Mouse (Mus musculus): ENCODE data around the gene Cadps2. TPM values are rescaled to one million over a fixed set of nuclear protein-coding genes. Genes with fewer than 3 reads are reported as not detected.

Cadps2 gene
- total and polyA plus RNA-seq, 2 experiments = 2.7 to 19.5 TPM

GRCm38 (mm10) chr6:23762204-23762603, 77.0 kb downstream of the Cadps2 start:
- no peak overlapping the region for H3K9ac ChIP-seq (ENCODE audit: low read depth, low read length)
- TF ChIP-seq CTCF (IDR thresholded peaks at IDR 0.05; ENCODE audit: low read depth, low read length) (peak; percentile 34), POLR2A (IDR thresholded peaks at IDR 0.05; ENCODE audit: extremely low read depth, insufficient read depth, low read length) (no peak)
- DNase-seq (ENCODE audit: extremely low read depth, low read depth, low spot score) = no peak
- H3K27ac ChIP-seq (replicated peaks; ENCODE audit: insufficient read depth, low read depth, low read length) = no peak overlapping the region
- no peaks in the 10 kb centered on the region for H3K36me3 ChIP-seq (ENCODE audit: control insufficient read depth, insufficient read depth, low read length)
- H3K4me3 ChIP-seq (ENCODE audit: insufficient read depth, low read depth, low read length) = no peak overlapping the region
- H3K27me3 ChIP-seq (ENCODE audit: control insufficient read depth, insufficient read depth, low read length) = no peaks in the 10 kb centered on the region
- no peaks in the 10 kb centered on the region for H3K79me2 ChIP-seq (ENCODE audit: control insufficient read depth, insufficient read depth, low read length)
- H3K4me1 ChIP-seq (ENCODE audit: control insufficient read depth, insufficient read depth, low read length) = no peaks in the 10 kb centered on the region
- 45% methylated on average over 3 of the region's 3 CpGs for WGBS

GRCm38 (mm10) chr6:23758249-23758648, 81.0 kb downstream of the Cadps2 start:
- H3K27ac ChIP-seq (replicated peaks; ENCODE audit: insufficient read depth, low read depth, low read length) = no peak overlapping the region
- TF ChIP-seq POLR2A (IDR thresholded peaks at IDR 0.05; ENCODE audit: extremely low read depth, insufficient read depth, low read length) = no peak
- no peak for TF ChIP-seq CTCF (IDR thresholded peaks at IDR 0.05; ENCODE audit: low read depth, low read length)
- H3K4me3 ChIP-seq (ENCODE audit: insufficient read depth, low read depth, low read length) = no peak overlapping the region
- peak; percentile 47 for DNase-seq (ENCODE audit: extremely low read depth, low read depth, low spot score)
- H3K79me2 ChIP-seq (ENCODE audit: control insufficient read depth, insufficient read depth, low read length) = no peaks in the 10 kb centered on the region
- no peaks in the 10 kb centered on the region for H3K27me3 ChIP-seq (ENCODE audit: control insufficient read depth, insufficient read depth, low read length)
- H3K9ac ChIP-seq (ENCODE audit: low read depth, low read length) = no peak overlapping the region
- H3K4me1 ChIP-seq (ENCODE audit: control insufficient read depth, insufficient read depth, low read length) = no peaks in the 10 kb centered on the region
- WGBS = 63% methylated on average over 2 of the region's 2 CpGs
- no peaks in the 10 kb centered on the region for H3K36me3 ChIP-seq (ENCODE audit: control insufficient read depth, insufficient read depth, low read length)

GRCm38 (mm10) chr6:23748823-23749222, 90.4 kb downstream of the Cadps2 start:
- H3K79me2 ChIP-seq (ENCODE audit: control insufficient read depth, insufficient read depth, low read length) = no peaks in the 10 kb centered on the region
- no peak for DNase-seq (ENCODE audit: extremely low read depth, low read depth, low spot score)
- TF ChIP-seq CTCF (IDR thresholded peaks at IDR 0.05; ENCODE audit: low read depth, low read length) = no peak
- no peak for TF ChIP-seq POLR2A (IDR thresholded peaks at IDR 0.05; ENCODE audit: extremely low read depth, insufficient read depth, low read length)
- no peaks in the 10 kb centered on the region for H3K4me1 ChIP-seq (ENCODE audit: control insufficient read depth, insufficient read depth, low read length)
- WGBS = 85% methylated on average over 5 of the region's 5 CpGs
- H3K27ac ChIP-seq (replicated peaks; ENCODE audit: insufficient read depth, low read depth, low read length) = no peak overlapping the region
- H3K4me3 ChIP-seq (ENCODE audit: insufficient read depth, low read depth, low read length) = no peak overlapping the region
- no peak overlapping the region for H3K9ac ChIP-seq (ENCODE audit: low read depth, low read length)
- H3K36me3 ChIP-seq (ENCODE audit: control insufficient read depth, insufficient read depth, low read length) = no peaks in the 10 kb centered on the region
- no peaks in the 10 kb centered on the region for H3K27me3 ChIP-seq (ENCODE audit: control insufficient read depth, insufficient read depth, low read length)

GRCm38 (mm10) chr6:23740010-23740409, 99.2 kb downstream of the Cadps2 start:
- Histone ChIP-seq H3K36me3 (ENCODE audit: control insufficient read depth, insufficient read depth, low read length) (no peaks in the 10 kb centered on the region), H3K4me1 (ENCODE audit: control insufficient read depth, insufficient read depth, low read length) (no peaks in the 10 kb centered on the region), H3K4me3 (ENCODE audit: insufficient read depth, low read depth, low read length) (no peak overlapping the region), H3K79me2 (ENCODE audit: control insufficient read depth, insufficient read depth, low read length) (no peaks in the 10 kb centered on the region), H3K27ac (replicated peaks; ENCODE audit: insufficient read depth, low read depth, low read length) (no peak overlapping the region), H3K27me3 (ENCODE audit: control insufficient read depth, insufficient read depth, low read length) (no peaks in the 10 kb centered on the region), H3K9ac (ENCODE audit: low read depth, low read length) (no peak overlapping the region)
- 76% methylated on average over 5 of the region's 5 CpGs for WGBS
- TF ChIP-seq CTCF (IDR thresholded peaks at IDR 0.05; ENCODE audit: low read depth, low read length) (no peak), POLR2A (IDR thresholded peaks at IDR 0.05; ENCODE audit: extremely low read depth, insufficient read depth, low read length) (no peak)
- no peak for DNase-seq (ENCODE audit: extremely low read depth, low read depth, low spot score)

- Histone ChIP-seq H3K27me3 (ENCODE audit: control insufficient read depth, insufficient read depth, low read length) (no peaks in the 10 kb centered on the region), H3K27ac (replicated peaks; ENCODE audit: insufficient read depth, low read depth, low read length) (no peak overlapping the region), H3K79me2 (ENCODE audit: control insufficient read depth, insufficient read depth, low read length) (no peaks in the 10 kb centered on the region; the same call in 1 of the 2 replicates), H3K9ac (ENCODE audit: low read depth, low read length) (no peak overlapping the region), H3K4me1 (ENCODE audit: control insufficient read depth, insufficient read depth, low read length) (peaks cover 3% of the 10 kb centered on the region; the same call in 1 of the 2 replicates), H3K36me3 (ENCODE audit: control insufficient read depth, insufficient read depth, low read length) (no peaks in the 10 kb centered on the region), H3K4me3 (ENCODE audit: insufficient read depth, low read depth, low read length) (no peak overlapping the region)
- 55% methylated on average over 3 of the region's 3 CpGs for WGBS
- no peak for DNase-seq (ENCODE audit: extremely low read depth, low read depth, low spot score)
- TF ChIP-seq POLR2A (IDR thresholded peaks at IDR 0.05; ENCODE audit: extremely low read depth, insufficient read depth, low read length) (no peak), CTCF (IDR thresholded peaks at IDR 0.05; ENCODE audit: low read depth, low read length) (no peak)
Measured at GRCm38 (mm10) chr6:23732750-23733149, 106.5 kb downstream of the Cadps2 start.

GRCm38 (mm10) chr6:23728620-23729019, 110.6 kb downstream of the Cadps2 start:
- no peaks in the 10 kb centered on the region; the same call in 1 of the 2 replicates for H3K79me2 ChIP-seq (ENCODE audit: control insufficient read depth, insufficient read depth, low read length)
- no peak overlapping the region for H3K9ac ChIP-seq (ENCODE audit: low read depth, low read length)
- peaks cover 3% of the 10 kb centered on the region; the same call in 1 of the 2 replicates for H3K4me1 ChIP-seq (ENCODE audit: control insufficient read depth, insufficient read depth, low read length)
- no peaks in the 10 kb centered on the region for H3K36me3 ChIP-seq (ENCODE audit: control insufficient read depth, insufficient read depth, low read length)
- WGBS = 76% methylated on average over 3 of the region's 3 CpGs
- TF ChIP-seq CTCF (IDR thresholded peaks at IDR 0.05; ENCODE audit: low read depth, low read length) (no peak), POLR2A (IDR thresholded peaks at IDR 0.05; ENCODE audit: extremely low read depth, insufficient read depth, low read length) (no peak)
- DNase-seq (ENCODE audit: extremely low read depth, low read depth, low spot score) = no peak
- H3K27me3 ChIP-seq (ENCODE audit: control insufficient read depth, insufficient read depth, low read length) = no peaks in the 10 kb centered on the region
- no peak overlapping the region for H3K4me3 ChIP-seq (ENCODE audit: insufficient read depth, low read depth, low read length)
- no peak overlapping the region for H3K27ac ChIP-seq (replicated peaks; ENCODE audit: insufficient read depth, low read depth, low read length)

All from liver, adult 2 months (tissue).